Mouse (Mus musculus) midbrain, embryonic 11.5 days (tissue): Measurements from ENCODE around the gene Gm20458. TPM values are rescaled to one million over a fixed set of nuclear protein-coding genes. Genes with fewer than 3 reads are reported as not detected.

Experiments used
- ATAC-seq: fragments of 200-750 bp; cut with Nextera tagmentation; 2 replicates; pipeline ENCODE4 v1.8.0; 2017; ENCODE audit warnings: moderate TSS enrichment, moderate library complexity; ENCODE audit not compliant: low FRiP score
- DNase-seq: peaks from one replicate; pipeline ENCODE4 v3.0.0; 2015; ENCODE audit warnings: low spot score; ENCODE audit errors: missing footprints
- H3K27ac ChIP-seq: fragments of 300-500 bp; sonication (generic); 2 replicates; pipeline ENCODE4 v1.5.1; 2014; ENCODE audit warnings: low read depth, low read length
- H3K27me3 ChIP-seq: fragments of 300-500 bp; sonication (generic); 2 replicates; pipeline ENCODE4 v1.6.1; 2014; ENCODE audit warnings: mild to moderate bottlenecking, low read length, moderate library complexity, mixed read lengths; ENCODE audit not compliant: control insufficient read depth, insufficient read depth
- H3K36me3 ChIP-seq: fragments of 300-500 bp; sonication (generic); 2 replicates; pipeline ENCODE4 v1.6.1; 2014; ENCODE audit warnings: mild to moderate bottlenecking, low read length, moderate library complexity, mixed read lengths; ENCODE audit not compliant: control insufficient read depth, insufficient read depth
- H3K4me1 ChIP-seq: fragments of 300-500 bp; sonication (generic); 2 replicates; pipeline ENCODE4 v1.6.1; 2014; ENCODE audit warnings: low read length; ENCODE audit not compliant: control insufficient read depth, insufficient read depth
- H3K4me2 ChIP-seq: fragments of 300-500 bp; sonication (generic); 2 replicates; pipeline ENCODE4 v1.6.1; 2014; ENCODE audit warnings: mild to moderate bottlenecking, moderate library complexity
- H3K4me3 ChIP-seq: fragments of 300-500 bp; sonication (generic); 2 replicates; pipeline ENCODE4 v1.5.1; 2014; ENCODE audit warnings: low read depth, low read length
- H3K9ac ChIP-seq: fragments of 300-500 bp; sonication (generic); 2 replicates; pipeline ENCODE4 v1.6.1; 2014; ENCODE audit warnings: low read length
- H3K9me3 ChIP-seq: fragments of 300-500 bp; sonication (generic); 2 replicates; pipeline ENCODE4 v1.6.1; 2016; ENCODE audit warnings: low read length; ENCODE audit not compliant: control insufficient read depth
- WGBS: fragments of 180-500 bp; shearing (Covaris S2); extraction: QIAGEN DNeasy Blood & Tissue Kit; methylation state at CpG from one replicate; pipeline ENCODE4 v1.1.7; 2014; 5-methylcytosine and 5-hydroxymethylcytosine counted together
- polyA plus RNA-seq: library from polyadenylated mRNA; unstranded; fragments of >200 nt; fragmentation: Nextera tagmentation; extraction: Ambion mirVana; gene quantifications from 2 replicates; pipeline ENCODE4 v1.2.1, GENCODE M21; 2014

Gm20458 gene
- 4.7 and 5.0 TPM in 2 replicates for polyA plus RNA-seq

GRCm38 (mm10) chr2:164460745-164461551, at the start of gene Gm20458:
TSS of gene Gm20458 (plus strand) at chr2:164460967.
- H3K9me3 ChIP-seq: no peaks in the 10 kb centered on the region
- H3K27ac ChIP-seq: peak within 1 kb of the TSS; percentile 65
- WGBS: under 1% methylated on average over 69 of the region's 79 CpGs
- peak within 1 kb of the TSS; percentile 72 for H3K9ac ChIP-seq
- DNase-seq: peak; percentile 99
- H3K4me2 ChIP-seq: peak within 1 kb of the TSS; percentile 74
- ATAC-seq: peak; percentile 99
- H3K4me1 ChIP-seq: peaks cover 11% of the 10 kb centered on the region
- H3K36me3 ChIP-seq: peaks cover 7% of the 10 kb centered on the region
- H3K27me3 ChIP-seq: no peaks in the 10 kb centered on the region
- peak within 1 kb of the TSS; percentile 79 for H3K4me3 ChIP-seq

- H3K4me3 ChIP-seq: no peak overlapping the region
- H3K27ac ChIP-seq: no peak overlapping the region
- 28% methylated on average over 28 of the region's 28 CpGs for WGBS
- no peak overlapping the region for H3K9ac ChIP-seq
- peaks cover 6% of the 10 kb centered on the region for H3K27me3 ChIP-seq
- no peaks in the 10 kb centered on the region for H3K4me1 ChIP-seq
- H3K36me3 ChIP-seq: no peaks in the 10 kb centered on the region
- peak overlapping the region; percentile 20 for H3K4me2 ChIP-seq
- no peaks in the 10 kb centered on the region for H3K9me3 ChIP-seq
- DNase-seq: no peak
- no peak for ATAC-seq
These were observed 46.6 kb upstream of the Gm20458 start for GRCm38 (mm10) chr2:164414167-164414566.

- Histone ChIP-seq H3K4me3 (no peak overlapping the region), H3K4me1 (no peaks in the 10 kb centered on the region), H3K9me3 (no peaks in the 10 kb centered on the region), H3K36me3 (no peaks in the 10 kb centered on the region), H3K9ac (no peak overlapping the region), H3K27me3 (peaks cover 6% of the 10 kb centered on the region), H3K4me2 (peak overlapping the region; percentile 20; the same call in 1 of the 2 replicates), H3K27ac (no peak overlapping the region)
- no peak for ATAC-seq
- no peak for DNase-seq
- WGBS: 80% methylated on average over 10 of the region's 10 CpGs
These were observed 46.2 kb upstream of the Gm20458 start for GRCm38 (mm10) chr2:164414581-164414980.

- Histone ChIP-seq H3K9ac (no peak overlapping the region), H3K4me3 (no peak overlapping the region), H3K4me2 (no peak overlapping the region), H3K9me3 (no peaks in the 10 kb centered on the region), H3K27me3 (peaks cover 3% of the 10 kb centered on the region), H3K27ac (no peak overlapping the region), H3K36me3 (no peaks in the 10 kb centered on the region), H3K4me1 (no peaks in the 10 kb centered on the region)
- WGBS: 0% methylated on average over 2 of the region's 2 CpGs
- DNase-seq (peak; percentile 89), ATAC-seq (no peak)
These were observed 43.6 kb upstream of the Gm20458 start for GRCm38 (mm10) chr2:164417198-164417597.

- Histone ChIP-seq H3K9ac (no peak overlapping the region), H3K4me3 (no peak overlapping the region), H3K9me3 (no peaks in the 10 kb centered on the region), H3K4me2 (no peak overlapping the region), H3K27ac (no peak overlapping the region), H3K27me3 (peaks cover 3% of the 10 kb centered on the region), H3K36me3 (no peaks in the 10 kb centered on the region), H3K4me1 (no peaks in the 10 kb centered on the region)
- WGBS: 23% methylated on average over 3 of the region's 3 CpGs
- no peak for ATAC-seq
- DNase-seq: peak; percentile 73
These were observed 42.4 kb upstream of the Gm20458 start for GRCm38 (mm10) chr2:164418308-164418875.

GRCm38 (mm10) chr2:164419489-164419888, 41.3 kb upstream of the Gm20458 start:
- Histone ChIP-seq H3K27ac (no peak overlapping the region), H3K36me3 (no peaks in the 10 kb centered on the region), H3K4me2 (no peak overlapping the region), H3K4me1 (no peaks in the 10 kb centered on the region), H3K4me3 (no peak overlapping the region), H3K9me3 (no peaks in the 10 kb centered on the region), H3K27me3 (no peaks in the 10 kb centered on the region), H3K9ac (no peak overlapping the region)
- ATAC-seq (no peak), DNase-seq (peak; percentile 80)
- 12% methylated on average over 3 of the region's 3 CpGs for WGBS

GRCm38 (mm10) chr2:164421306-164421705, 39.5 kb upstream of the Gm20458 start:
- no peaks in the 10 kb centered on the region for H3K27me3 ChIP-seq
- no peaks in the 10 kb centered on the region for H3K36me3 ChIP-seq
- no peak overlapping the region for H3K4me2 ChIP-seq
- H3K9ac ChIP-seq: no peak overlapping the region
- no peak overlapping the region for H3K27ac ChIP-seq
- H3K9me3 ChIP-seq: no peaks in the 10 kb centered on the region
- no peaks in the 10 kb centered on the region for H3K4me1 ChIP-seq
- ATAC-seq (no peak), DNase-seq (peak; percentile 66)
- WGBS: 89% methylated on average over 7 of the region's 7 CpGs
- H3K4me3 ChIP-seq: no peak overlapping the region

- H3K4me1 ChIP-seq: no peaks in the 10 kb centered on the region
These were observed 38.8 kb upstream of the Gm20458 start for GRCm38 (mm10) chr2:164421979-164422378.

GRCm38 (mm10) chr2:164422675-164423393, 37.9 kb upstream of the Gm20458 start:
- DNase-seq: peak; percentile 75
- H3K27ac ChIP-seq: no peak overlapping the region

More at GRCm38 (mm10) chr2:164421979-164422378, 38.8 kb upstream of the Gm20458 start:
- 92% methylated on average over 8 of the region's 8 CpGs for WGBS
- H3K27ac ChIP-seq: no peak overlapping the region
- H3K36me3 ChIP-seq: no peaks in the 10 kb centered on the region
- no peak overlapping the region for H3K4me2 ChIP-seq
- ATAC-seq (no peak), DNase-seq (no peak)
- H3K9me3 ChIP-seq: no peaks in the 10 kb centered on the region
- no peak overlapping the region for H3K9ac ChIP-seq
- H3K27me3 ChIP-seq: no peaks in the 10 kb centered on the region
- H3K4me3 ChIP-seq: no peak overlapping the region

More at GRCm38 (mm10) chr2:164422675-164423393, 37.9 kb upstream of the Gm20458 start:
- H3K9ac ChIP-seq: no peak overlapping the region
- no peaks in the 10 kb centered on the region for H3K4me1 ChIP-seq
- no peak for ATAC-seq
- no peaks in the 10 kb centered on the region for H3K27me3 ChIP-seq
- no peaks in the 10 kb centered on the region for H3K9me3 ChIP-seq
- H3K4me2 ChIP-seq: no peak overlapping the region
- 88% methylated on average over 15 of the region's 15 CpGs for WGBS
- no peak overlapping the region for H3K4me3 ChIP-seq
- H3K36me3 ChIP-seq: no peaks in the 10 kb centered on the region
